Mouse (Mus musculus): Measurements from ENCODE around the gene Coro2a.

- no peak for TF ChIP-seq CHD2 (IDR thresholded peaks at IDR 0.05; ENCODE audit: low read depth, low read length)
- no peak for TF ChIP-seq ZC3H11A (IDR thresholded peaks at IDR 0.05; ENCODE audit: borderline replicate concordance, low read depth, low read length)
- TF ChIP-seq HCFC1 (IDR thresholded peaks at IDR 0.05; ENCODE audit: borderline replicate concordance, insufficient read depth, low read length): no peak
- no peak for TF ChIP-seq MAFK (IDR thresholded peaks at IDR 0.05; ENCODE audit: insufficient read depth, low read depth, low read length)
- TF ChIP-seq ZNF384 (IDR thresholded peaks at IDR 0.05; ENCODE audit: low read depth, low read length): no peak
Measured at GRCm38 (mm10) chr4:46598981-46599380, 3.0 kb downstream of the Coro2a start.

All from ES-E14 (cell line).